Mouse (Mus musculus) erythroblast, embryonic 14.5 days (primary cell): Measurements from ENCODE around the gene Gadd45gip1.

Experiments
- GATA1 ChIP-seq: IDR thresholded peaks from 2 replicates; pipeline ENCODE4 v1.6.1; 2012; ENCODE audit warnings: low read length, inconsistent platforms, mixed read lengths
- TAL1 ChIP-seq: IDR thresholded peaks from 3 replicates; pipeline ENCODE4 v1.6.1; 2012; ENCODE audit warnings: low read length, inconsistent platforms, mixed read lengths

DNA sequence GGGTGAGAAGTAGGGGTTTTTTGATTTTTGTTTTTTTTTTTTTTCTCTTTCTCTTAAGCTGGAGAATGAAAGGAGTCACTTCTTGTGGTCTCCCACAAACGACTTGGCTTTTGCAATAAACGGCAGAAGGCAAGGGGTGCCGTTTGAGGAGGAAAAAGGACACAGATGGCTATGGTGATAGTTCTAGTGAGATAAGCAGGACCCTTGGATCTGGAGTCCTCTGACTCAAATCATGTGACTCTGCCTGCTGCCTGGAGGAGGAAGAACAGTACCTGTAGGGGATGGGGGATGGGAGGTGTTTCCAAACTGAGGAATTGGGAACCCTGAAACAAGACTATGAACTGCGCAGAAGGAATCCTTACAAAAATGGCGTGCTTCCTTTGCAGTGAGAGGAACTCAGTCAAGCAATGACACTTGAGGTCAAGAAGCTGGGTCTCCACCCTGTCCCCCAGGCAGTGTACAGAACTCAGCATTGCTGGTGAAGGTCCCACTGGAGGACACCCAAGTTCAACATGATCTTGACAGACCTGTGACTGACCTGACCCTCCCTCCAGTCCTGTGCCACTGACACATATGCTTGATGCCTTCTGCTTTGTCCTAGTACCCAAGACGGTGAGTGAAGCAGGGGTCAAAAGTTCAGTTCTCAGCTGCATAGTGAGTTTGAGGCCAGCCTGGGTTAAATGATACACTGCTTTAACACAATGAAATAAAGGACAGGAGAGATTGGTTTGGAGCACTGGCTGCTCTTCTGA is 16.5 kb downstream of the Gadd45gip1 start:
- TF ChIP-seq TAL1 (no peak), GATA1 (no peak)
